Mouse (Mus musculus) G1E (cell line): ENCODE data around the gene Ccdc69.

ENCODE experiments used
- CTCF ChIP-seq: IDR thresholded peaks from 2 replicates; pipeline ENCODE4 v1.5.1; 2012; ENCODE audit warnings: low read depth, low read length, inconsistent platforms, mixed read lengths
- GATA1 ChIP-seq: IDR thresholded peaks from 2 replicates; pipeline ENCODE4 v1.6.1; 2012; ENCODE audit warnings: borderline replicate concordance, low read length, inconsistent platforms, mixed read lengths
- GATA2 ChIP-seq: IDR thresholded peaks from 2 replicates; pipeline ENCODE4 v1.6.1; 2012; ENCODE audit warnings: low read depth, low read length, inconsistent platforms, borderline replicate concordance
- TAL1 ChIP-seq: conservative IDR thresholded peaks from 2 replicates; pipeline ENCODE4 v1.6.1; 2012; ENCODE audit warnings: low read depth, low read length, inconsistent platforms, mixed read lengths

GRCm38 (mm10) chr11:55018034-55018433 lies 59.9 kb downstream of the Ccdc69 start:
- no peak for TF ChIP-seq CTCF
- TF ChIP-seq TAL1 = no peak
- no peak for TF ChIP-seq GATA2
- no peak for TF ChIP-seq GATA1
